Mouse (Mus musculus): ENCODE results near the gene Cyb561a3. TPM values are rescaled to one million over a fixed set of nuclear protein-coding genes. Genes with fewer than 3 reads are reported as not detected.
"Not testable (repeated sequence)": the region's sequence is repeated elsewhere in the genome, so short reads cannot be mapped to it uniquely, and the experiment has no call there.

Cyb561a3 gene
- polyA plus RNA-seq (2015; fragmentation: Nextera tagmentation; extraction: Ambion mirVana), result 17.0 and 19.2 TPM in 2 replicates

- Histone ChIP-seq H3K9ac (peak within 1 kb of the TSS; percentile 81), H3K27ac (peak within 1 kb of the TSS; percentile 93), H3K4me2 (replicated peaks) (peak within 1 kb of the TSS; percentile 83), H3K36me3 (0 out of 2 replicates have a peak, but pooled peaks cover 8% of the 10 kb centered on the region), H3K9me3 (no peaks in the 10 kb centered on the region), H3K27me3 (replicated peaks) (no peaks in the 10 kb centered on the region), H3K4me3 (replicated peaks) (peak within 1 kb of the TSS; percentile 68), H3K4me1 (replicated peaks) (peaks cover 3% of the 10 kb centered on the region; the same call in 1 of the 2 replicates)
- ATAC-seq, result peak; percentile 98
- under 1% methylated on average over 44 of the region's 44 CpGs for WGBS
Observed at GRCm38 (mm10) chr19:10576690-10577561, at the start of gene Cyb561a3, which contains the start of gene Tmem138. Cyb561a3 (plus strand) TSS chr19:10577172. Tmem138 (minus strand) TSS chr19:10577362.

GRCm38 (mm10) chr19:10530082-10530481, 46.9 kb upstream of the Cyb561a3 start:
- Histone ChIP-seq H3K4me2 (replicated peaks) (no peak overlapping the region), H3K27me3 (replicated peaks) (no peaks in the 10 kb centered on the region), H3K4me1 (replicated peaks) (peaks cover 10% of the 10 kb centered on the region), H3K4me3 (replicated peaks) (no peak overlapping the region), H3K9ac (no peak overlapping the region), H3K36me3 (peaks cover 36% of the 10 kb centered on the region), H3K27ac (no peak overlapping the region), H3K9me3 (no peaks in the 10 kb centered on the region)
- ATAC-seq, result no peak
- WGBS, result 97% methylated on average over 1 of the region's 1 CpGs

GRCm38 (mm10) chr19:10539454-10539853, 37.5 kb upstream of the Cyb561a3 start:
- Histone ChIP-seq H3K4me1 (replicated peaks) (no peaks in the 10 kb centered on the region), H3K27ac (no peak overlapping the region), H3K4me2 (replicated peaks) (no peak overlapping the region), H3K27me3 (replicated peaks) (no peaks in the 10 kb centered on the region), H3K36me3 (peaks cover 31% of the 10 kb centered on the region), H3K9ac (no peak overlapping the region), H3K9me3 (no peaks in the 10 kb centered on the region), H3K4me3 (replicated peaks) (no peak overlapping the region)
- WGBS, result 93% methylated on average over 5 of the region's 5 CpGs
- ATAC-seq, result no peak

- peak; percentile 99 for ATAC-seq
- WGBS, result 1% methylated on average over 43 of the region's 43 CpGs
- Histone ChIP-seq H3K4me3 (replicated peaks) (peak within 1 kb of the TSS; percentile 59), H3K9ac (peak within 1 kb of the TSS; percentile 64), H3K4me2 (replicated peaks) (peak within 1 kb of the TSS; percentile 74), H3K27me3 (replicated peaks) (no peaks in the 10 kb centered on the region), H3K36me3 (no peaks in the 10 kb centered on the region), H3K27ac (peak within 1 kb of the TSS; percentile 45), H3K9me3 (no peaks in the 10 kb centered on the region), H3K4me1 (replicated peaks) (peaks cover 11% of the 10 kb centered on the region)
Observed at GRCm38 (mm10) chr19:10555624-10556510, 21.1 kb upstream of the Cyb561a3 start, which contains the start of gene Tmem216. Tmem216 (minus strand) TSS chr19:10556238.

- H3K36me3 ChIP-seq, result no peaks in the 10 kb centered on the region
- no peaks in the 10 kb centered on the region for H3K9me3 ChIP-seq
- 75% methylated on average over 2 of the region's 2 CpGs for WGBS
- ATAC-seq, result no peak
- no peak overlapping the region for H3K9ac ChIP-seq
- no peak overlapping the region for H3K27ac ChIP-seq
- peaks cover 15% of the 10 kb centered on the region for H3K4me1 ChIP-seq (replicated peaks)
- H3K4me3 ChIP-seq (replicated peaks), result no peak overlapping the region
- H3K4me2 ChIP-seq (replicated peaks), result no peak overlapping the region
- no peaks in the 10 kb centered on the region for H3K27me3 ChIP-seq (replicated peaks)
Observed at GRCm38 (mm10) chr19:10557001-10557400, 20.0 kb upstream of the Cyb561a3 start.

GRCm38 (mm10) chr19:10557430-10557829, 19.5 kb upstream of the Cyb561a3 start:
- Histone ChIP-seq H3K4me3 (replicated peaks) (no peak overlapping the region), H3K36me3 (no peaks in the 10 kb centered on the region), H3K4me2 (replicated peaks) (no peak overlapping the region), H3K27ac (no peak overlapping the region), H3K27me3 (replicated peaks) (no peaks in the 10 kb centered on the region), H3K9me3 (no peaks in the 10 kb centered on the region), H3K9ac (no peak overlapping the region), H3K4me1 (replicated peaks) (peaks cover 15% of the 10 kb centered on the region)
- no peak for ATAC-seq
- WGBS, result 78% methylated on average over 2 of the region's 2 CpGs

- not testable (repeated sequence) for H3K4me2 ChIP-seq (replicated peaks); H3K36me3 ChIP-seq; H3K27ac ChIP-seq; H3K27me3 ChIP-seq (replicated peaks); H3K9ac ChIP-seq; H3K9me3 ChIP-seq; ATAC-seq; H3K4me3 ChIP-seq (replicated peaks)
- H3K4me1 ChIP-seq (replicated peaks), result peaks cover 15% of the 10 kb centered on the region
- WGBS, result 72% methylated on average over 4 of the region's 4 CpGs
Observed at GRCm38 (mm10) chr19:10557837-10558375, 19.1 kb upstream of the Cyb561a3 start.

- H3K27ac ChIP-seq, result no peak overlapping the region
- no peaks in the 10 kb centered on the region for H3K9me3 ChIP-seq
- H3K36me3 ChIP-seq, result no peaks in the 10 kb centered on the region
- no peak overlapping the region for H3K4me2 ChIP-seq (replicated peaks)
- H3K9ac ChIP-seq, result no peak overlapping the region
- H3K27me3 ChIP-seq (replicated peaks), result no peaks in the 10 kb centered on the region
- ATAC-seq, result no peak
- H3K4me1 ChIP-seq (replicated peaks), result peaks cover 11% of the 10 kb centered on the region
- WGBS, result 50% methylated on average over 5 of the region's 5 CpGs
- H3K4me3 ChIP-seq (replicated peaks), result no peak overlapping the region
Observed at GRCm38 (mm10) chr19:10560108-10560507, 16.9 kb upstream of the Cyb561a3 start.

- no peaks in the 10 kb centered on the region for H3K27me3 ChIP-seq (replicated peaks)
- no peaks in the 10 kb centered on the region for H3K36me3 ChIP-seq
- 40% methylated on average over 6 of the region's 6 CpGs for WGBS
- no peak overlapping the region for H3K4me3 ChIP-seq (replicated peaks)
- no peak overlapping the region for H3K4me2 ChIP-seq (replicated peaks)
- H3K9ac ChIP-seq, result no peak overlapping the region
- H3K27ac ChIP-seq, result no peak overlapping the region
- peaks cover 4% of the 10 kb centered on the region; the same call in 1 of the 2 replicates for H3K4me1 ChIP-seq (replicated peaks)
- peak; percentile 73; the same call in 1 of the 2 replicates for ATAC-seq
- no peaks in the 10 kb centered on the region for H3K9me3 ChIP-seq
Observed at GRCm38 (mm10) chr19:10561558-10562314, 15.2 kb upstream of the Cyb561a3 start.

- Histone ChIP-seq H3K36me3 (no peaks in the 10 kb centered on the region), H3K4me3 (replicated peaks) (no peak overlapping the region), H3K4me1 (replicated peaks) (peaks cover 4% of the 10 kb centered on the region; the same call in 1 of the 2 replicates), H3K27ac (no peak overlapping the region), H3K27me3 (replicated peaks) (no peaks in the 10 kb centered on the region), H3K9ac (no peak overlapping the region), H3K9me3 (no peaks in the 10 kb centered on the region), H3K4me2 (replicated peaks) (no peak overlapping the region)
- ATAC-seq, result no peak
- 65% methylated on average over 5 of the region's 5 CpGs for WGBS
Observed at GRCm38 (mm10) chr19:10562351-10562750, 14.6 kb upstream of the Cyb561a3 start.

GRCm38 (mm10) chr19:10564278-10564677, 12.7 kb upstream of the Cyb561a3 start:
- H3K9me3 ChIP-seq, result no peaks in the 10 kb centered on the region
- no peaks in the 10 kb centered on the region for H3K27me3 ChIP-seq (replicated peaks)
- H3K4me2 ChIP-seq (replicated peaks), result no peak overlapping the region
- no peak overlapping the region for H3K27ac ChIP-seq
- peaks cover 4% of the 10 kb centered on the region; the same call in 1 of the 2 replicates for H3K4me1 ChIP-seq (replicated peaks)
- 80% methylated on average over 6 of the region's 6 CpGs for WGBS
- no peak for ATAC-seq
- H3K36me3 ChIP-seq, result no peaks in the 10 kb centered on the region
- H3K4me3 ChIP-seq (replicated peaks), result no peak overlapping the region
- no peak overlapping the region for H3K9ac ChIP-seq
